Mouse (Mus musculus): ENCODE data around the gene Arpc5.
"Not testable (repeated sequence)": the region's sequence is repeated elsewhere in the genome, so short reads cannot be mapped to it uniquely, and the experiment has no call there.

The Arpc5 gene

DNA sequence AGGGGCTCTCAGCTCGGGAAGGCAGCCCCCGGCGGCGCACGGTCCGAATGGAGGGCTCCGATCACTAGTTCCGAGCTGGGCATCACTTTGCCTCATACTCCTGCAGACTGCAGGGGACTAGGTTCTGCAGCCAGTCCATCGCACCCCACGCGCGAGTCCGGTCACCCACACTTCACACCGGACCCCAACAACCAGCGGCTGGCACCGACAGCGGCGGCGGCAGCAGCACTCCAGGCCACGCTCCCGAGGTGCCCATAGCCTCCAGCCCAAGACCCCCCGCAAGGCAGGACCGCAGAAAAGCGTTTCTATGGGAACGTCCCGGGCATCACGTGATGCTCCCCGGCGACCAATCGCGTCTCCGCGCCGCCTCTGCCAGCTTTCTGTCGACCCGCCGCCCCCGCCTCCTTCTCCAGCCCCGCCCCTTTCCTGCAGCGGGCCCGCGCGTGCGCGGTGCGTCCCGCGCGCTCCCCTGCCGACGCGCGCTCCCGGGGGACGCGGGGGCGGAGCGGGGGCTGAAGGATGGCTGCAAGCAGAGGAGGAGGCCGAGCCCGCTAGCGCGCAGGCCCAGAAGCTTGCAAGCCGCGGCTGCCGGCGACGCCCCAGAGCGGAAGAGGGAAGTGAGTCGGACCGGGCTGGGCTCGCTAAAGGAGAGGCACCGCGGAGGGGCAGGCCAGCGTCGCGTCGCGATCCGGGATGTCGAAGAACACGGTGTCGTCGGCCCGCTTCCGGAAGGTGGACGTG, at the start of gene Arpc5, which contains the start of gene Rgl1:
Gene Arpc5, plus strand, starts transcription at position 511 of the 741 bp plus-strand sequence.
Gene Rgl1, minus strand, starts transcription at position 320 of the 741 bp plus-strand sequence.
- peak; percentile 98 to 99 for DNase-seq (ENCODE audit: low spot score in 2 of 2)

DNA sequence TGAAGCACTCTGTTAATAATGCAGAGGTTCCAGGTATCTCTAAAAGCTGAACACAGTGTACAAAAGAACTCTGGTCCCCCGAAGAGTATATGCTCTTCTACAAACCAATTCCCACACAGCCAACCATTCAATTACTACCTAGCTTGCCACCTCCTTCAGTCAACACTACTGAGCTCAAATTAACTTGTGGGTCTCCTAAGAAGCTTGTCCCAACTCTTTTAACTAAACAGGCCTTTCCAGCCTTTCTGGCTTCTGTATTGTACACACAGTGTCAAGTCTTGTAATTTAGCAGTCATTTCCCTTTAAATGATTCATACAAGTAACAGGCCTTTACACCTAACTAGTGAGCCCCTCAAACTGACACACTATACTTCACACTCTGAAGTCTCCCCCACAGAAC, 49.0 kb upstream of the Arpc5 start:
- DNase-seq (ENCODE audit: low spot score in 2 of 2): no peak

DNA sequence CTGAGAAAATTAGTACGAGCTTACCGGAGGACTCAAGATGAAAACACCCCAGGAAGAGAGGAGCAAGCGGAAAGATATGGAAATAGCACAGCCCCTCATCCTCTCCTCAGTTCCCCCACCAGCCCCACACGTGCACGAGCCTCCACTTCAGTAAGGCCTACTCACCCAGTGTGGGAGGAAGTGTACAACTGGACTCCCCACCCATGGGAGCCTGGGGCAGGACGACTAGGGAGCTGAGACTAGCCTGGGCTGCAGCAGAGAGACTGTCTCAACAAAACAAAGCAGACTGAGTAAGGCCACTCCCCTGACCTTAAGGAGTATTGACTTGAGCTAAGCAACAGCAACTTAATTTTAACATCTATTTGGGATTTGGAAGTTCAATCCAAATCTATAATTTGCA, 48.1 kb upstream of the Arpc5 start:
- DNase-seq (ENCODE audit: low spot score in 2 of 2): no peak

DNA sequence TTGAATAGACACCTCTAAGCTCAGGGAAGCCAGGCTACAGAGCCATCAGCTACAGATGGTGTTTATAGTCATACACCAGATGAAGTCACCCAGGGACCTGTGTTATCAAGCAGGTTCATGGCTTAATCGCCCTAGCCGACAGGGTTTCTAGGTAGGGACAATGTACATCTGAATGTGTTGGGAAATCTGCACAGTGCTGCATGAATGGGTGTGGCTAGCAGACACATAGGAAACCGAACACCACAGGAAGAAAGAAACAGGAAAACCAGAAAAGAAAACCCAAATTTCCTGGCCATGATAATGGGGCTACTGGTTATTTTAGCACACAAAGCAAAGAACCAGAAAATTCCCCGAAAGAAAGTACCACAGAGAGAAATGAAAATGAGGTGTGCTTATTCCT, 45.4 kb upstream of the Arpc5 start:
- no peak for DNase-seq (ENCODE audit: low spot score in 2 of 2)

DNA sequence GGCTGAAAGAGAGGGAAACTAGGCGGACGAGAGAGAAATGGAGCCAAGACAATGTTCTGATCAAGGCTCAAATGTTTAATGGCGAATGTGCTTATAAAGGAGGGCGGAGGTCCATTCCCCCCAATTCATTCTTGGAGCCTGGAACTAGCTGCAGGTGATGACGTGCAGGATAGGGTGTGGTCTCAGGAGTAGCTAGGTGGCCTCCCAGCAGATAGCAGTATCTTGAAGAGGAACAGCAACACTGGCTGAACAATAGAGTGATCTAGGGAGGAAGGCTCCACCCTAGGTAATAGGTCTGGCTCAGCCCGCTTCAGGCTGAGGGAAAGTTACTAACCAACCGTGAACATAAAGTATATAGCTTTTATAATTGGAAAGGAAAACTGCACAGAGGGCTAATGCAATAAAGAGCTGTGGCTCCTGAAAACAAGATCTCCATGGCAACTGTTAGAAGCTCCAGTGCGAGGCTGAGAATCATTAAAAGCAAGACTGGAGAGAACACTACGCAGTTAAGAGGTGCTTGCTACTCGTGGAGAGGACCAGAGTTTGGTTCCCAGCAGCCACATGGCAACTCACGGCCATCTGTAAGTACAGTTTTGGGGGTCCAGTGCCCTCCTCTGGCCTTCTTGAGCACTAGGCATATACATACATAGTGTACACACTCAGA, 44.7 kb upstream of the Arpc5 start:
- DNase-seq (ENCODE audit: low spot score in 2 of 2): no peak

DNA sequence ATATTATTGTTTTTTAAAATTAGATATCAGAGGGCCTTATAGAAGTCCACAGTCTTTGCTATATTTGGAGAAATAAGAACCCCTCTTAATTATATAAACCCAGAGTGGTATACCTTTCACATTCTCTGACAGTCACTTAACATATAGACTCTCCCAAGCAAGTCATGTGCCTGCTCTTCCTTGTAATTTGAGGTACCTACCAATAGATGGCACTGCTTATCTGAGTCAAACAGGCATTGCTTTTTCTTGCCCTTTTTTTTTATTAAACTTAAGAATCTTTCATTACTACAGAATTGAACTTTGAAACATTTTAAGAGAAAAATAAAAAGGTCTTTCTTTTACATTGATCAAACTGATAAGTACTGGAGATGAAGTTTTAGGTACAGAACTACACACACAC, 42.1 kb upstream of the Arpc5 start:
- no peak for DNase-seq (ENCODE audit: low spot score in 2 of 2)

DNA sequence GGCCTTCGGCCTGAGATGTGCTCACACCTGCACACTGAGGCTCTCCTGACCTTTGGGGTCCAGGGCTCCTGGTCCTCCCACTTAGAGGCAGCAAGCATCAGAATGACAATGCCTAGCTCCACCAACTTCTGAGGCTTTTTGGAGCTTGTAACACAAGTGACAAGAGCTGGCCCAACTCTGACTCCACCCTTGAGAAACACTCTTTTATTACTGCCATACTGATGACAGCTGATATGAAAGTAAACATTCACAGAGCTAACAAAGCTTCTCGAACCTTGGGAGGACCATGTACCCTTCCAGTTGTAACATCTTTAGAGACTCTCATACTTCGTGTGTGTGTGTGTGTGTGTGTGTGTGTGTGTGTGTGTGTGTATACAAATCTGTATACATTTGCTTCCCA, 40.2 kb upstream of the Arpc5 start:
- no peak for DNase-seq (ENCODE audit: low spot score in 2 of 2)

DNA sequence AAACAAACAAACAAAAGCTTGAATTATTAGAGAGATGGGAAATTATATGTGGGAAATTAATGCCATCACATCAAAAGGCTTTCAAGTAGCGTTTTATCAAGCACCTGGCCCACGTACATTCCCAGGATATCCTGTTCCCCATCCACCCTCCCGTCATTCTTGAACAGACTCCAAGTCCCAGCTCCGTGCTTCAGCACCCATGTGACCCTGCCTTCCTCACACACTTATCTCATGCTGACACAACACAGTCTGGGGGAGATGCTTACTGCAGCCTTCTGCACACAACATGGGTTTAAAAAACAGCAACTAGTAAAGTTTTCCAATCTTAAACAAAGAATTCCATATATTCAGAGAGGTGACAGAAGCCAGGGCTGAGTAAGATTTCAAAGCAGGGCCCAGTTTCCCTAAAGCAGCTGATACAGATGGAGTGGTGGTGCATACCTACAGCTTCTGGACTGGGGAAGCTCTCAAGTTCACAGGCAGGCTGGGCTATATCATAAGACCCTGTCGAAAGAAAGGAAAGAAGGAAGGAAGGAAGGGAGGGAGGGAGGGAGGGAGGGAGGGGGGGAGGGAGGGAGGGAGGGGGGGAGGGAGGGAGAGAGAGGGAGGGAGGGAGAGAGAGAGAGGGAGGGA, 38.6 kb upstream of the Arpc5 start:
- no peak for DNase-seq (ENCODE audit: low spot score in 2 of 2)

DNA sequence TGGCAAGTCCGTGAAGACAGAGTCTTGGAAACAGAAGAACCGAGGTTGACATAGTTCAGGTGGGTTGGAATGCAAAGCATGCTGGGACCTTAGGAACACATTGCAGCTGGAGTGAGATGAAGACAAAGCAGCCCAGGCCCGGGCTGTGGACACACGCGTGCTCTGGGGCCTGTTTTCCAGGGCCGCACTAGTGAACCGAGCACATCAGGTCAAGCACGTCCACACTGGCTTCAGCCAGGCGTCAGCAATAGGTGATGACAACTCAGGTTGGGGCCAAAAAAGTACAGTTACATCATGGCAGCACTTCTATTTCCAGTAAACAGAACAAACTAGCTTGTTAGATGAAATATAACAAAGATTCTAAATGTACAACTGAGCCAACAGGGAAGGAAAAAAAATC, 27.5 kb upstream of the Arpc5 start:
- no peak for DNase-seq (ENCODE audit: low spot score in 2 of 2)

DNA sequence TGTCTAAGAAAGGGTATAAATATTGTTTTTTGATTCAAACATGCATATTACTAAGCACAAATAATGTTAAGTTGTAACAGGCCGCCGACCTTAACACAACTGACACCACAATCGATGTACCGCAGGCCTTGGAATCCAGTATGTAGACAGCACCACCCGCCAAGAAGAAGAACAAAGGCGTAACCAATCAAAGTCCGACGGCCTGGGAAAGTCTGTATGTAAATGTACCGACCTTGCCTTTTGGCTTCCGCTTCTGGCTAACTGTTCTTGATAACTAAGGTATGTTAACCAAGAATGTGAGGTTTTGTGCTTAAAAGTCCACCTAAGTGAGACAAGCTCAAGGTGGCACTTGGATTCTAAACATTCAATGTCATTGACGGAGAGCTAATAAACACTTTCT, 27.0 kb upstream of the Arpc5 start:
- no peak for DNase-seq (ENCODE audit: low spot score in 2 of 2)

DNA sequence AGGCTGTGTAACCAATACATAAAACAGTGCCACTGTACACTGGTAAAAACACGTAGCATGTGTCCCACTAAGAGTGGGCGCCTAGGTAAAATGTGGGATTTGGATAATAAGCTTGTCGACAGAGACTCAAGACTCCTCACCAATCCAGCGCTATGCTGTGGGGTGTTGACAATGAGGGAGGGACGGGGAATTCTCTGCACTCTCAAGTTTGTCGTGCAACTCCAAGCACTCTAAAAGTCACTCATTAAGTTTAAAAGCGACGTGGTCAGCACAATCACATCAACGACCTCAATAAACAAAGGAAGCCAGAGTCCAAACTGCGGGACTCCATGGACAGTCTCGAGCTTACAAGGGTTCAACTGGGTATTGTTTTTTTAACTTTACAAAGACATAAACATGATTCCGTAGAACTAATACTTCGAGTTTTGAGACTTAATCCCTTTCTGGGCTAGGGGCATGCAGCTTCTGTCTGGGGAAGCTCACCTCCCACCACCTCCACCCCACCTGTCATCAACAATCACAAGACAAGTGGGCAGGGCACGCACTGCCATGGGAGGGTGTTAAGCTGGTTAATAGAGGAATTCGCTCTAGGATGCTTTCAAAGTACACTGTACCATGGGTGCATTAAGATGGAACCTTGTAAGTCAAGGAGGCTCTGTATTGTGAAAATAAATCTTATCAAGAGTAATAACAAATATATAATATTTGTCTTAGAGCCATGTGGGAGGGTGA, 23.1 kb upstream of the Arpc5 start:
- DNase-seq (ENCODE audit: low spot score in 2 of 2): no peak

DNA sequence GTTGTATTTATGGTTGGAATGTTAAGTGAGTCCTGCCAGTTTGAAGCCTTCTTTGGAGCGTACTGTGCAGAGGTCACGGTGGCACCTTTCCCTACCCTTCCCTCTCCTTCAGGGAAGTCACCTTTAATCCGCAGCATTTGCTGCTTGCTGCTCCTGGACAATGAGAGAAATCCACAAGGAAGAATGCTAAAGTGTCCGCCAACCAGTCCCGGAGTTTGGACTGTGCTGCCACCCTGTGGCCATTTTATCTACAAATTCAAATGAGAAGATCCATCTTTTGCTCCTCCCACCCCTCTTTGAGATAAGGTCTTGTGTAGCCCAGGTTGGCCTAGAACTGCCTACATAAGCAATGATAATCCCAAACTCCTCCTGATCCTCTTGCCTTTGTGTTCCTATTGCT, 19.9 kb upstream of the Arpc5 start:
- peak; percentile 31 to 60 for DNase-seq (ENCODE audit: low spot score in 2 of 2)

DNA sequence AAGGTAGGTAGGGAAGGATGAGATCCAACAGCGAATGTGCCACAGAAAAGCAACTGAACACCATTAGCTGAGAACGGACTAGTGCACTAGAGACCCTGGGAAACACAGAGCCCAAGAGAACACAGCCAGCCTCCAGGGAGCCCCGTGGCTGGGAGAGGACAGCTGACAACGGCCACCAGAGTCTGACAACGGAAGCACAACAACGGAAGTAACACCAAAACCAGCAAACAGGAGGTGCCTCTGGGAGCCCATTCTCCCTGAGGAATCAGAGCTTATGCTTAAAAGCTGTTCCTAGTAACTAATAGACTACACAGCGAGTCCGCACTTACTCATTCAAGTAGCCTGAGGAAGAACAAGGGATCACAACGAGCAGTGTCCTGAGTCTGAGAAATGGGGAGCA, 17.1 kb upstream of the Arpc5 start:
- peak in 1 of 2 experiments; percentile 13 for DNase-seq (ENCODE audit: low spot score in 2 of 2)

DNA sequence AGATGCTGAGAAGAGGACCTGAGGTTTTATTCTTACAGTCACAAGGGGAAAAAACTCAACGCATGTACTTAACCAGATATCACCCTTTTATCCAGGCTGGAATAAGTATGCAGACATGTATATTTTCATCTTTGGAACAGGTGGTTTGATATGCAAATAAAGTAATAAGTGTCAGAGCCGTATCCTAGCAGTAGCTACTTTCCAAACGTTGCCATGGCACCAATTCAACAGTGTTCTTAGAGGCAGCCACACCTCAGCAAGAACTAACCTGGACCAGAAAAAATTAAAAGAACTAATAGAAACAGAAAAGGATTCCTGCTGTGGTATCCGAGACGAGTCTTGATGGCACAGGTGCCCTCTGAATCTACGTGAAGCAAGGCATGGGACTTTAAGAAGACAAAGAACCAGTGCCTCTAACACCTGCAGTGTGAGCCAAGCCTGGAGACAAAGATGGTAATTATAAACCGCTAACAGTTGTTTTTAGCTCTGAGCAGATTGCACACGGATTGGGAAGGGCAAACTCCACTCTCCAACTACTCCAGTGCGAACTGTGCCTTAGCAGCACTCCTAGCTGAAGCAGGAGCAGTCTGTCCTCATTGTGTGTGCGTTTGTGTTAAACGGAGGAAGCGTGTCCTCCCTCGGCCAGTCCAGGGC, 15.9 kb upstream of the Arpc5 start, which contains the start of gene Apobec4:
Gene Apobec4, plus strand, starts transcription at position 240 of the 654 bp plus-strand sequence.
- no peak for DNase-seq (ENCODE audit: low spot score in 2 of 2)

DNA sequence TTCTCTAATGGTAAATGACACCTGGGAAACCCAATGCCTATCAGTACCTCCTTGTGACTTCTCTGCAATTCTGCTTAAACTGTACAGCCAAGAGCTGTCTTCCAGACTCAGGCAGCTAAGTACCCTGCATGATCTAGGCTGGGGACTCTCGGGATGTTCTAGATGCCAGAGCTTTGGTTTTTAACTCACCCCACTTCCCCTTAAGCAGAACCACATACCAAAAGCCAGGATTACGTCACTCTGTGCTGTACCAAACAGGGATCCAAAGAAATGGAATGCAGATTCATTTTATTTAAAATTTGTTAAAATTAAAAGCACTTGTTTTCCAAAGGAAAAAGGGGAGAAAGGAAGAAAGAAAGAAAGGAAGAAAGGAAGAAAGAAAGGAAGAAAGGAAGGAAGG, 4.6 kb upstream of the Arpc5 start:
- DNase-seq (ENCODE audit: low spot score in 2 of 2): no peak

DNA sequence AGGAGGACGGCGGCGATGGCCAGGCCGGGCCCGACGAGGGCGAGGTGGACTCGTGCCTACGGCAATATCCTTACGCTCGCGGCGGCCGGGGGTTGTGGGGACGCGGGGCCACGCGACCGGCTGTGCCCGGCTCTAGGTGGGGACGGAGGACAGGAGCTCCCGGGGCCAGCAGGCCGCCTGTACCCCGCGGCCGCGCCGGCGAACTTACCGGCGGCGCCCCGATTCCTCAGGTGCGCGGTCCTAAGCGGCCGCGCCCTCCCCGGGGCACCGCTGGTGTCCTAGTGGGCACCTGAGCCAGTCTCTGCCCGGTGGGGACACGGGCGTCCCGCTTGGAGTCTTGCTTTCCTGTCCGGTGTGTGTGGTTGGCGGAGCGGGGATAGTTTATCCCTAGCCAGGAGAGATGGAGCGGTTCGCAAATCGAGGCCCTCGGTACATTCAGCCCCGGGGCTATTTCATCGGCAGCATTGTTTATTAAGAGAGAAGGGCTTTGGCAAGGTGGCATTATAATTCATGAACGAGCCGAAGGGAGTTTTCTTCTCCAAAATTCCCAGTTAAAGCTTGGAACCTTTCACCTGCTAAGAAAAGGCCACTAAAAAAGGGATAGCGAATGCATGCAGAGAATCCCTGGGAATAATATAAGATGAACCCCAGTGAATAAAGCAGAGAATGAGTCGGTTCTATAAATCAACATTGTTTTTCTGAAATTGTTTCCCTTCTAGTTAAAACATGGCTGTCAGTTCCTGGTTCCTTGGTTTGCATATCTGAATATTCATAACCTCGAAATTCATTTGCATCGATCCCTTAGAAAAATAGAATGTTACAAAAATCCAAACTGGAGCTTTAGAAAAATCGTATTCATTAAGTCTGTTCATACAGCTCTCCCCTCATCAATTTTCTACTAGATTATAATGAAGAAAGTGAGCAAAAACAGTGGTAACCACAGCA, 734 bp downstream of the Arpc5 start:
- peak in 1 of 2 experiments; percentile 38 for DNase-seq (ENCODE audit: low spot score in 2 of 2)

DNA sequence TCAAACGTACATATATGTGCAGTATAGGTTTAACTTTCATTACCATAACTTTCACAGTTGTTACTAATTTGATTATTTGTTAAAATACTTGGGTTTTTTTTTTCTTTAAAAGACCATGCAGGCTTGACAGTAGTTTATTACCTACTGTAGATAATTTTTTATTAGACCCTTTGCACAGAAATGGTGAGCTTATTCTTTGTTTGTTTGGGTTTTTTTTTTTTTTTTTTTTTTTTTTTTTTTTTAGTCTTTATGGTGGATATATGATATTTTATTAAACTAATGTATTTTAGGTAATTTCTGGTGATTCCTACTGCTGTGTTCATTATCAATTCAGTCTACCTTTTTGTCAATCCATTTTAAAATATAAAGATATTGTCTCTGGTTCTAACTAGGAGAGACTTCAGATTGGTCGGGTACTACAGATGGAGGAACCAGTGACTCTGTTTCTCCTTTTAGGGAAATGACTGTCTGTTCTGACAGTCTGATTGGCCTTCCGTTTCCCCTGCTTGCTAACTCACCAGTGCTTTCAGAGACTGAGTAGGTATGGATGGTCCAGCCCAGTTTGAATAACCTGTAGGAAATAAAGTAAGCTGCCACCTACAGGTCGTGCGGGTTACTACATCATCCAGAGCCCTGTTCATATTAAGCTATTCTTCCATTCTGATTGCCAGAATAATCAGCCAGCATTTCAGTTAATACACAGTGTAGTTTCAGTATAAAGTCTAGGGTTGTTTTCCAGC, 1.6 kb downstream of the Arpc5 start:
- peak; percentile 83 to 91 for DNase-seq (ENCODE audit: low spot score in 2 of 2)

DNA sequence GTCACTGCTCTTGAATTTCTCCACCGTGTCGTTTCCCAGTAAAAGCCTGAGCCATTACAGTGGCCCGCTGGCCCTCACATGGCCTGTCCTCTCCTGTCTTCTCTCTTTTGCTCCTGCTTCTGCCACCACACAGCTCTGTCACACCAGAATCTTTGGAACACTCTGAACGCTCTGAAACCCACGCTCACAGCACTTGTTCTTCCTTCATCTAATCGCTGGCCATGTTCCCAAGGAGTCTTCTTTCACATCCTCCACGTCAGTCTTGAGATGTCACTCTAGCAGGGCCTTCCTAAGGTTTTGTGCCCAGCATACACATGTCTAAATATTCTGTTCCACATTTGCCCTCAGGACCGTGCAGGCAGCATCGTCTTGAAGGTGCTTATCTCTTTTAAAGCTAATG, 4.7 kb downstream of the Arpc5 start:
- no peak for DNase-seq (ENCODE audit: low spot score in 2 of 2)

DNA sequence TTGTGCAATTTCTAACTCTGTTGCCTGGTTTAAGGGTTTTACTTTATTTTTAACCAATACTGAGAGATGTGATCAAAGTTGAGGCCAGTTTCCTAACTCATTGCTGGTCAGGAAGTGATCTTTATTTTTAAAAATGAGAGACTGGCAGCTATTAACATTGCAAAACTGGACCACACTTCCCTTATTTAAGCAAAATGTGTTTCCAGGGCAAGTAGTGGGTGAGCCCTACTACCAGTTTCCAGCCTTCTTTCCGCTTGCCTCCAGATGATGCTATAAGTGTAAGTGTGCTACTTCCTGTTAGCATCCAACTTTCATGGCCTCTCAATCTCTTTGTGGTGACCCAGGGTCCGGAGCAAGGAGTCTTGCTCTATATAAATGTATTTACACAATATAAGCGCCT, 8.3 kb downstream of the Arpc5 start:
- DNase-seq (ENCODE audit: low spot score in 2 of 2): not testable (repeated sequence)
